In the genomic region with DNA sequence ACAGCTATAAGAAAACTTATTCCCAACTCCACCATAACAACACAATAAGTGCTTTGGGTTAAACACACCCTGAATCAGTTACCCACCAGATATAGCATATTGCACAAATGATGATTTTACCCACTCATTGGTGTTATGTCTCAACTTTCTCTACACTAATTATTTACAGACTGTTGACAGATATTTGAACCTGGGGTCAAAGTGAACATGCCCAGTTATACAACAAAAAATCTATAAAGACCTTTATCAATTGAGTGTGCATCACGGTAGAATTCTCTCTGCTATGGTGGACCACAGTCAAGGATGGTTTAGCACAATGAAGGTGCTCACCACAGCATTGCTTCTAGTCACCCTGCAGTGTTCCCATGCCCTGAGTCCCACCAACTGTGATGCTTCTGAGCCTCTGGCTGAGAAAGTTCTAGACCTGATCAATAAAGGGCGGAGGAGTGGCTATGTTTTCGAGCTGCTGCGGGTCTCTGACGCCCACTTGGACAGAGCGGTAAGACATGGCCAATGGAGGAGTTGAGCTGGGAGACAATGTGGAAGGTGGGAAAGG, we compare ENCODE assay signal across 30 mouse cellular contexts. TPM values are rescaled to one million over a fixed set of nuclear protein-coding genes. Genes with fewer than 3 reads are reported as not detected.
"Had no signal": no experiment of that assay in that cellular context is flagged by ENCODE, and none has a peak within 500 bp of the region (broad histone marks: within the 10 kb centered on the region; RNA-seq: fewer than 3 reads in every experiment).

TSS of gene Hrg (plus strand) at position 233 of the 556 bp plus-strand sequence.

- H3K9ac ChIP-seq: limb, embryonic 13.5 days; liver, embryonic 13.5 days; lung, embryonic 15.5 days; midbrain, embryonic 13.5 days; neural tube, embryonic 13.5 days; stomach, embryonic 15.5 days had no signal

- H3K27me3 ChIP-seq: limb, embryonic 13.5 days; liver, embryonic 13.5 days; lung, embryonic 15.5 days; midbrain, embryonic 13.5 days; neural tube, embryonic 13.5 days; stomach, embryonic 15.5 days had no signal

- H3K36me3 ChIP-seq: limb, embryonic 13.5 days; liver, embryonic 13.5 days; lung, embryonic 15.5 days; midbrain, embryonic 10.5 days; midbrain, embryonic 13.5 days; neural tube, embryonic 13.5 days; stomach, embryonic 15.5 days had no signal

- H3K9me3 ChIP-seq: limb, embryonic 13.5 days; liver, embryonic 13.5 days; lung, embryonic 15.5 days; megakaryocyte, embryonic 14.5 days; midbrain, embryonic 10.5 days; midbrain, embryonic 13.5 days; neural tube, embryonic 13.5 days; stomach, embryonic 15.5 days had no signal

- ATAC-seq: intestine, postnatal 0 days; midbrain, embryonic 13.5 days; midbrain, embryonic 16.5 days had no signal

- H3K4me1 ChIP-seq: limb, embryonic 13.5 days; lung, embryonic 15.5 days; megakaryocyte, embryonic 14.5 days; stomach, embryonic 15.5 days had no signal

- H3K27ac ChIP-seq: left cerebral cortex, adult 2 months; limb, embryonic 13.5 days; liver, embryonic 13.5 days; lung, embryonic 15.5 days; midbrain, embryonic 10.5 days; midbrain, embryonic 13.5 days; neural tube, embryonic 13.5 days; stomach, embryonic 15.5 days had no signal

- DNase-seq: kidney, adult 8-10 months; kidney, postnatal 36 days; layer of hippocampus, postnatal 36 days; liver, embryonic 13.5 days; lung, adult 18-20 months; lung, postnatal 10 days; lung, postnatal 36 days; retina, postnatal 1 day; right cerebral cortex, postnatal 25 days; spleen, adult 18-20 months; thymus, postnatal 25 days had no signal

- H3K4me2 ChIP-seq: limb, embryonic 13.5 days; liver, embryonic 13.5 days; lung, embryonic 15.5 days; midbrain, embryonic 13.5 days; neural tube, embryonic 13.5 days; stomach, embryonic 15.5 days had no signal

- H3K4me3 ChIP-seq: left cerebral cortex, adult 2 months; limb, embryonic 13.5 days; liver, embryonic 13.5 days; lung, embryonic 15.5 days; megakaryocyte, embryonic 14.5 days; midbrain, embryonic 10.5 days; midbrain, embryonic 13.5 days; myocyte; neural tube, embryonic 13.5 days; stomach, embryonic 15.5 days had no signal

RNA-seq across cellular contexts. Expression of gene Hrg, which starts in this region (rescaled TPM):
- total RNA-seq: layer of hippocampus, adult 8-10 months; layer of hippocampus, postnatal 10 days; layer of hippocampus, postnatal 36 days; left cerebral cortex, adult 2 months; left cerebral cortex, postnatal 10 days; left cerebral cortex, postnatal 36 days; monocyte, adult 5-6 weeks; neutrophil, adult 5-6 weeks had no signal
- polyA plus RNA-seq: intestine, embryonic 14.5 days; intestine, postnatal 0 days; limb, embryonic 13.5 days; lung, embryonic 15.5 days; midbrain, embryonic 13.5 days; myocyte; thymus, postnatal 0 days had no signal
